In the genomic region with DNA sequence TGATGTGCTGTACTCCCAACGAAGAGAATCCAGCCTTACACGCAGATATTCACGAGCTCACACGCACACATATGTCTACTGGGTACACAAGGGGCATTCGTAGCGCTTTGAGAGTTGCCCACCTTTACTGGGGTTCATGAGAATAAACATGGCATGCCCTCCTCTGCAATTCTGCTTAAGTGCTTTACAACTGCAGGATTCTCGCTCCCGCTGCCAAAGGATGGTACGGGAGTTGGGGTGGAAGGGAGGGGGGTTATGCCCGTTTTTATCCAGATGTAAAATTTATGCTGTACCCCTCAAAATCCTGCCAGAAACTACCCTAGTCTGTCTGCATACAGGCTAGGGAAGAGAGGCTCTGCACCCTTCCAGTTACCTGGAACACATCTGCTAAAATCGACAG, we compare ENCODE assay signal across 8 mouse cellular contexts. TPM values are rescaled to one million over a fixed set of nuclear protein-coding genes. Genes with fewer than 3 reads are reported as not detected.
A peak's percentile ranks its signal among the peaks of the same experiment; 100 is the strongest.
DNase-seq lines count a peak whose midpoint lies in the region; ATAC-seq and TF ChIP-seq lines count a peak whose summit lies in the region.

No protein-coding gene starts in this region.

- H3K27me3 ChIP-seq in heart, postnatal 0 days (ENCODE audit: control insufficient read depth, insufficient read depth, low read length) = peaks cover 25% of the 10 kb centered on the region; the same call in 1 of the 2 replicates
- peaks cover 22% of the 10 kb centered on the region for H3K27me3 ChIP-seq in hindbrain, embryonic 12.5 days
- H3K27me3 ChIP-seq in midbrain, embryonic 12.5 days = peaks cover 39% of the 10 kb centered on the region

- no peak for ATAC-seq in heart, postnatal 0 days (ENCODE audit: insufficient read depth, low read depth)
- no peak for ATAC-seq in hindbrain, embryonic 12.5 days (ENCODE audit: low FRiP score)
- ATAC-seq in midbrain, embryonic 12.5 days (ENCODE audit: low FRiP score, low read depth) = no peak

- 31% methylated on average over 11 of the region's 11 CpGs for WGBS in heart, postnatal 0 days
- 27% methylated on average over 11 of the region's 11 CpGs for WGBS in hindbrain, embryonic 12.5 days
- 35% methylated on average over 11 of the region's 11 CpGs for WGBS in midbrain, embryonic 12.5 days

- H3K4me2 ChIP-seq in heart, postnatal 0 days (ENCODE audit: low read depth, low read length) = peak overlapping the region; percentile 99
- H3K4me2 ChIP-seq in hindbrain, embryonic 12.5 days (replicated peaks) = peak overlapping the region; percentile 97
- H3K4me2 ChIP-seq in midbrain, embryonic 12.5 days (replicated peaks) = peak overlapping the region; percentile 79

- no peak for TF ChIP-seq CTCF in heart, postnatal 0 days (IDR thresholded peaks at IDR 0.05; ENCODE audit: low read depth)
- TF ChIP-seq CTCF in cortical plate, adult 2 months (IDR thresholded peaks at IDR 0.05; ENCODE audit: extremely low read depth, insufficient read depth, low read length) = no peak

- TF ChIP-seq POLR2A in cortical plate, adult 2 months (IDR thresholded peaks at IDR 0.05; ENCODE audit: extremely low read depth, insufficient read depth, low read length) = no peak

- TF ChIP-seq EP300 in heart, postnatal 0 days (IDR thresholded peaks at IDR 0.05; ENCODE audit: low read depth) = no peak

- H3K9ac ChIP-seq in heart, postnatal 0 days (replicated peaks; ENCODE audit: low read depth, low read length) = peak overlapping the region; percentile 70; the same call in 1 of the 2 replicates
- peak overlapping the region; percentile 85 for H3K9ac ChIP-seq in hindbrain, embryonic 12.5 days
- peak overlapping the region; percentile 67; the same call in 1 of the 2 replicates for H3K9ac ChIP-seq in midbrain, embryonic 12.5 days (replicated peaks)

- no peaks in the 10 kb centered on the region; the same call in 1 of the 2 replicates for H3K4me1 ChIP-seq in heart, postnatal 0 days (ENCODE audit: control insufficient read depth, insufficient read depth)
- H3K4me1 ChIP-seq in cortical plate, adult 2 months (ENCODE audit: control insufficient read depth, insufficient read depth, low read length) = peaks cover 6% of the 10 kb centered on the region
- peaks cover 18% of the 10 kb centered on the region for H3K4me1 ChIP-seq in hindbrain, embryonic 12.5 days
- peaks cover 13% of the 10 kb centered on the region; the same call in 1 of the 2 replicates for H3K4me1 ChIP-seq in midbrain, embryonic 12.5 days

- no peaks in the 10 kb centered on the region for H3K36me3 ChIP-seq in heart, postnatal 0 days (replicated peaks; ENCODE audit: control insufficient read depth, insufficient read depth, low read length)
- no peaks in the 10 kb centered on the region for H3K36me3 ChIP-seq in hindbrain, embryonic 12.5 days
- no peaks in the 10 kb centered on the region for H3K36me3 ChIP-seq in midbrain, embryonic 12.5 days

- no peak for DNase-seq in heart, postnatal 0 days (ENCODE audit: low spot score)
- no peak for DNase-seq in heart, adult 9 months (ENCODE audit: low spot score in 2 of 2)
- DNase-seq in adrenal gland, adult 2 months = no peak
- DNase-seq in urinary bladder, adult 2 months (ENCODE audit: low spot score) = no peak
- DNase-seq in frontal cortex, postnatal 25 days (ENCODE audit: low spot score in 2 of 2) = no peak

- no peak overlapping the region for H3K27ac ChIP-seq in heart, postnatal 0 days (ENCODE audit: low read depth)
- peak overlapping the region; percentile 72 for H3K27ac ChIP-seq in cortical plate, adult 2 months (ENCODE audit: insufficient read depth, low read length)
- H3K27ac ChIP-seq in hindbrain, embryonic 12.5 days = peak overlapping the region; percentile 82
- H3K27ac ChIP-seq in midbrain, embryonic 12.5 days (replicated peaks) = no peak overlapping the region

- no peaks in the 10 kb centered on the region for H3K9me3 ChIP-seq in heart, postnatal 0 days (replicated peaks; ENCODE audit: control insufficient read depth, low read length)
- no peaks in the 10 kb centered on the region for H3K9me3 ChIP-seq in hindbrain, embryonic 12.5 days (replicated peaks)
- no peaks in the 10 kb centered on the region for H3K9me3 ChIP-seq in midbrain, embryonic 12.5 days

- peak overlapping the region; percentile 90 for H3K4me3 ChIP-seq in heart, postnatal 0 days (ENCODE audit: low read depth, low read length)
- peak overlapping the region; percentile 73 for H3K4me3 ChIP-seq in cortical plate, adult 2 months (ENCODE audit: insufficient read depth, low read length)
- peak overlapping the region; percentile 83 for H3K4me3 ChIP-seq in hindbrain, embryonic 12.5 days
- H3K4me3 ChIP-seq in midbrain, embryonic 12.5 days = peak overlapping the region; percentile 78

RNA-seq across cellular contexts. Expression of a gene that starts 0.9 kb away (rescaled TPM):
- total RNA-seq in heart, postnatal 0 days (2014; rRNA removed; ENCODE audit: low replicate concordance) = 3.2 and 12.9 TPM in 2 replicates
- polyA plus RNA-seq in heart, postnatal 0 days (2015; fragmentation: Nextera tagmentation; extraction: Ambion mirVana) = 0.59 and 1.1 TPM in 2 replicates
- 73.1 and 77.2 TPM in 2 replicates for polyA plus RNA-seq in cortical plate, adult 2 months (2012; rRNA removed)
- 14.5 and 15.7 TPM in 2 replicates for polyA plus RNA-seq in hindbrain, embryonic 12.5 days (2016; fragmentation: Nextera tagmentation; extraction: Ambion mirVana)
- polyA plus RNA-seq in midbrain, embryonic 12.5 days (2016; fragmentation: Nextera tagmentation; extraction: Ambion mirVana) = 4.5 and 5.8 TPM in 2 replicates
- total RNA-seq in adrenal gland, adult 2 months (2021) = 10 to 100 TPM; 20.7 to 27.2 TPM
- polyA plus RNA-seq in adrenal gland, adult 2 months (2012; rRNA removed) = 11.4 and 13.4 TPM in 2 replicates
- polyA plus RNA-seq in urinary bladder, adult 2 months (2012; rRNA removed) = 56.4 and 62.6 TPM in 2 replicates

Comparison
In these comparisons a context has a peak if more than half of its experiments do, and no peak if none do; other contexts are left out.
1. H3K27ac ChIP-seq: peak in cortical plate, adult 2 months (single experiment) and hindbrain, embryonic 12.5 days (single experiment); none in heart, postnatal 0 days (single experiment) and midbrain, embryonic 12.5 days (single experiment).
2. Peak in every context shown above with its lines, with median percentiles within 50 percentile points of each other: H3K4me2 ChIP-seq, H3K4me3 ChIP-seq and H3K9ac ChIP-seq.